Mouse (Mus musculus): Measurements from ENCODE around the gene Klk1. TPM values are rescaled to one million over a fixed set of nuclear protein-coding genes. Genes with fewer than 3 reads are reported as not detected.
"Not testable (repeated sequence)": the region's sequence is repeated elsewhere in the genome, so short reads cannot be mapped to it uniquely, and the experiment has no call there.

The Klk1 gene
- polyA plus RNA-seq, 1 experiment from 2014 or later, result 30.6 TPM

- Histone ChIP-seq H3K36me3 (ENCODE audit: control insufficient read depth, insufficient read depth, low read length) (peaks cover 11% of the 10 kb centered on the region; the same call in 1 of the 2 replicates), H3K9me3 (replicated peaks; ENCODE audit: control insufficient read depth, low read length) (no peaks in the 10 kb centered on the region), H3K27me3 (ENCODE audit: control insufficient read depth, insufficient read depth, low read length) (no peaks in the 10 kb centered on the region), H3K9ac (ENCODE audit: low read length) (peak overlapping the region; percentile 91), H3K4me1 (ENCODE audit: control insufficient read depth, insufficient read depth, low read length) (peaks cover 11% of the 10 kb centered on the region), H3K27ac (ENCODE audit: low read length) (no peak overlapping the region), H3K4me3 (replicated peaks; ENCODE audit: low read length) (peak overlapping the region; percentile 96), H3K4me2 (ENCODE audit: low read depth, low read length) (peak overlapping the region; percentile 81)
- 69% methylated on average over 2 of the region's 2 CpGs for WGBS
- ATAC-seq (ENCODE audit: insufficient read depth, low FRiP score), result no peak
These were observed 22.8 kb downstream of the Klk1 start for GRCm38 (mm10) chr7:44247971-44248370.

- H3K9ac ChIP-seq (ENCODE audit: low read length), result no peak overlapping the region
These were observed 24.1 kb downstream of the Klk1 start for GRCm38 (mm10) chr7:44249248-44249647.

GRCm38 (mm10) chr7:44250732-44251275 lies 25.6 kb downstream of the Klk1 start:
- peaks cover 11% of the 10 kb centered on the region; the same call in 1 of the 2 replicates for H3K36me3 ChIP-seq (ENCODE audit: control insufficient read depth, insufficient read depth, low read length)
- ATAC-seq (ENCODE audit: insufficient read depth, low FRiP score); H3K9ac ChIP-seq (ENCODE audit: low read length); H3K4me2 ChIP-seq (ENCODE audit: low read depth, low read length); H3K4me1 ChIP-seq (ENCODE audit: control insufficient read depth, insufficient read depth, low read length); H3K27ac ChIP-seq (ENCODE audit: low read length); H3K9me3 ChIP-seq (replicated peaks; ENCODE audit: control insufficient read depth, low read length); H3K27me3 ChIP-seq (ENCODE audit: control insufficient read depth, insufficient read depth, low read length); H3K4me3 ChIP-seq (replicated peaks; ENCODE audit: low read length): not testable (repeated sequence)
- 87% methylated on average over 17 of the region's 17 CpGs for WGBS

More at GRCm38 (mm10) chr7:44249248-44249647, 24.1 kb downstream of the Klk1 start:
- H3K27ac ChIP-seq (ENCODE audit: low read length), result no peak overlapping the region
- no peak for ATAC-seq (ENCODE audit: insufficient read depth, low FRiP score)
- H3K36me3 ChIP-seq (ENCODE audit: control insufficient read depth, insufficient read depth, low read length), result peaks cover 11% of the 10 kb centered on the region; the same call in 1 of the 2 replicates
- no peaks in the 10 kb centered on the region for H3K27me3 ChIP-seq (ENCODE audit: control insufficient read depth, insufficient read depth, low read length)
- no peak overlapping the region for H3K4me3 ChIP-seq (replicated peaks; ENCODE audit: low read length)
- no peaks in the 10 kb centered on the region for H3K9me3 ChIP-seq (replicated peaks; ENCODE audit: control insufficient read depth, low read length)
- peaks cover 11% of the 10 kb centered on the region for H3K4me1 ChIP-seq (ENCODE audit: control insufficient read depth, insufficient read depth, low read length)
- H3K4me2 ChIP-seq (ENCODE audit: low read depth, low read length), result no peak overlapping the region
- WGBS, result 91% methylated on average over 4 of the region's 4 CpGs

- no peaks in the 10 kb centered on the region for H3K9me3 ChIP-seq (replicated peaks; ENCODE audit: control insufficient read depth, low read length)
- H3K4me2 ChIP-seq (ENCODE audit: low read depth, low read length), result no peak overlapping the region
- peaks cover 11% of the 10 kb centered on the region; the same call in 1 of the 2 replicates for H3K36me3 ChIP-seq (ENCODE audit: control insufficient read depth, insufficient read depth, low read length)
- WGBS, result 65% methylated on average over 15 of the region's 15 CpGs
- no peak overlapping the region for H3K4me3 ChIP-seq (replicated peaks; ENCODE audit: low read length)
- H3K9ac ChIP-seq (ENCODE audit: low read length), result no peak overlapping the region
- no peak overlapping the region for H3K27ac ChIP-seq (ENCODE audit: low read length)
- ATAC-seq (ENCODE audit: insufficient read depth, low FRiP score), result peak; percentile 23; the same call in 1 of the 2 replicates
- no peaks in the 10 kb centered on the region for H3K27me3 ChIP-seq (ENCODE audit: control insufficient read depth, insufficient read depth, low read length)
- peaks cover under 1% of the 10 kb centered on the region; the same call in 1 of the 2 replicates for H3K4me1 ChIP-seq (ENCODE audit: control insufficient read depth, insufficient read depth, low read length)
These were observed 28.0 kb downstream of the Klk1 start for GRCm38 (mm10) chr7:44253023-44253616.

GRCm38 (mm10) chr7:44254930-44255329 lies 29.8 kb downstream of the Klk1 start:
- Histone ChIP-seq H3K27me3 (ENCODE audit: control insufficient read depth, insufficient read depth, low read length) (no peaks in the 10 kb centered on the region), H3K9me3 (replicated peaks; ENCODE audit: control insufficient read depth, low read length) (no peaks in the 10 kb centered on the region), H3K9ac (ENCODE audit: low read length) (no peak overlapping the region), H3K4me1 (ENCODE audit: control insufficient read depth, insufficient read depth, low read length) (no peaks in the 10 kb centered on the region), H3K4me2 (ENCODE audit: low read depth, low read length) (no peak overlapping the region), H3K27ac (ENCODE audit: low read length) (no peak overlapping the region), H3K36me3 (ENCODE audit: control insufficient read depth, insufficient read depth, low read length) (peaks cover 8% of the 10 kb centered on the region; the same call in 1 of the 2 replicates), H3K4me3 (replicated peaks; ENCODE audit: low read length) (no peak overlapping the region)
- ATAC-seq (ENCODE audit: insufficient read depth, low FRiP score), result no peak
- 74% methylated on average over 6 of the region's 6 CpGs for WGBS

- no peak within 1 kb of the TSS for H3K4me3 ChIP-seq (replicated peaks; ENCODE audit: low read length)
- H3K9ac ChIP-seq (ENCODE audit: low read length), result no peak within 1 kb of the TSS
- H3K27ac ChIP-seq (ENCODE audit: low read length), result no peak within 1 kb of the TSS
- H3K36me3 ChIP-seq (ENCODE audit: control insufficient read depth, insufficient read depth, low read length), result peaks cover 5% of the 10 kb centered on the region; the same call in 1 of the 2 replicates
- no peaks in the 10 kb centered on the region for H3K4me1 ChIP-seq (ENCODE audit: control insufficient read depth, insufficient read depth, low read length)
- 70% methylated on average over 4 of the region's 4 CpGs for WGBS
- H3K4me2 ChIP-seq (ENCODE audit: low read depth, low read length), result no peak within 1 kb of the TSS
- no peaks in the 10 kb centered on the region for H3K27me3 ChIP-seq (ENCODE audit: control insufficient read depth, insufficient read depth, low read length)
- no peak for ATAC-seq (ENCODE audit: insufficient read depth, low FRiP score)
- no peaks in the 10 kb centered on the region for H3K9me3 ChIP-seq (replicated peaks; ENCODE audit: control insufficient read depth, low read length)
These were observed 32.1 kb downstream of the Klk1 start, which contains the start of gene Acp4 for GRCm38 (mm10) chr7:44257278-44257677. Gene Acp4, minus strand, starts transcription at chr7:44257378.

- Histone ChIP-seq H3K36me3 (ENCODE audit: control insufficient read depth, insufficient read depth, low read length) (no peaks in the 10 kb centered on the region), H3K9me3 (replicated peaks; ENCODE audit: control insufficient read depth, low read length) (no peaks in the 10 kb centered on the region), H3K27me3 (ENCODE audit: control insufficient read depth, insufficient read depth, low read length) (no peaks in the 10 kb centered on the region; the same call in 1 of the 2 replicates), H3K9ac (ENCODE audit: low read length) (no peak overlapping the region), H3K27ac (ENCODE audit: low read length) (no peak overlapping the region), H3K4me1 (ENCODE audit: control insufficient read depth, insufficient read depth, low read length) (0 out of 2 replicates have a peak, but pooled peaks cover 5% of the 10 kb centered on the region), H3K4me3 (replicated peaks; ENCODE audit: low read length) (no peak overlapping the region), H3K4me2 (ENCODE audit: low read depth, low read length) (no peak overlapping the region)
- ATAC-seq (ENCODE audit: insufficient read depth, low FRiP score), result no peak
- 69% methylated on average over 6 of the region's 6 CpGs for WGBS
These were observed 35.2 kb downstream of the Klk1 start for GRCm38 (mm10) chr7:44260410-44260809.

- WGBS, result 50% methylated on average over 5 of the region's 5 CpGs
- H3K27ac ChIP-seq (ENCODE audit: low read length), result no peak within 1 kb of the TSS
- H3K27me3 ChIP-seq (ENCODE audit: control insufficient read depth, insufficient read depth, low read length), result no peaks in the 10 kb centered on the region; the same call in 1 of the 2 replicates
- ATAC-seq (ENCODE audit: insufficient read depth, low FRiP score), result no peak
- H3K9me3 ChIP-seq (replicated peaks; ENCODE audit: control insufficient read depth, low read length), result no peaks in the 10 kb centered on the region
- H3K4me1 ChIP-seq (ENCODE audit: control insufficient read depth, insufficient read depth, low read length), result 0 out of 2 replicates have a peak, but pooled peaks cover 5% of the 10 kb centered on the region
- no peak within 1 kb of the TSS for H3K4me3 ChIP-seq (replicated peaks; ENCODE audit: low read length)
- H3K9ac ChIP-seq (ENCODE audit: low read length), result no peak within 1 kb of the TSS
- no peak within 1 kb of the TSS for H3K4me2 ChIP-seq (ENCODE audit: low read depth, low read length)
- H3K36me3 ChIP-seq (ENCODE audit: control insufficient read depth, insufficient read depth, low read length), result no peaks in the 10 kb centered on the region
These were observed 36.0 kb downstream of the Klk1 start, which contains the start of gene Gm15517 for GRCm38 (mm10) chr7:44261147-44261546. Gene Gm15517, plus strand, starts transcription at chr7:44261447.
